Mouse (Mus musculus): ENCODE measurements around the gene Mier1. TPM values are rescaled to one million over a fixed set of nuclear protein-coding genes. Genes with fewer than 3 reads are reported as not detected.
"Not testable (repeated sequence)": the region's sequence is repeated elsewhere in the genome, so short reads cannot be mapped to it uniquely, and the experiment has no call there.

Mier1 gene
- polyA plus RNA-seq, 1 experiment = 36.0 TPM

GRCm38 (mm10) chr4:103151946-103152345 lies 37.8 kb downstream of the Mier1 start:
- DNase-seq (ENCODE audit: extremely low spot score in 1 of 2, low spot score in 1 of 2) = no peak

- no peak for DNase-seq (ENCODE audit: extremely low spot score in 1 of 2, low spot score in 1 of 2)
These were observed 44.6 kb downstream of the Mier1 start for GRCm38 (mm10) chr4:103158781-103159180.

- not testable (repeated sequence) for DNase-seq (ENCODE audit: extremely low spot score in 1 of 2, low spot score in 1 of 2)
These were observed 52.0 kb downstream of the Mier1 start for GRCm38 (mm10) chr4:103166198-103166597.

- peak in 1 of 2 experiments; percentile 64 for DNase-seq (ENCODE audit: extremely low spot score in 1 of 2, low spot score in 1 of 2)
These were observed 57.1 kb downstream of the Mier1 start for GRCm38 (mm10) chr4:103171256-103171655.

DNA sequence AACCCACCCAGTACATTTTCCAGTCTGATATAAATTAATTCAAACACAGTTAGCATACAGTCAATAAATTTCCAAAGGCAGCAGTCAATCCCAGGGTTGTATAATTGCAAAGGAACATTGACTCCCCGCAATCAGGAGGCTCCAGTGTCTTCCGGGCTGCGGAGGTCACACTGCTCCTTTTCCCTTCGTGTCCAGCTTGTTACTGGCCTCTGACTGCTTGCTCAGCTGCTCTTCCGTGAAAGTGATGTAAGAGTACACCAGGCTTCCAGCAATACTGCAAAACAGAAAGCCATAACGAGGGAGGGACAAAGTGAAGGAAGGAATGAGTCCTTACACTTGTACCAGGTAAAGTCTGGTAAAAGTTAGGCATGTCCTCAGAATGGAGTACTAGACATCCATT lies 59.3 kb downstream of the Mier1 start:
- no peak for DNase-seq (ENCODE audit: extremely low spot score in 1 of 2, low spot score in 1 of 2)

GRCm38 (mm10) chr4:103174001-103174400 lies 59.8 kb downstream of the Mier1 start:
- no peak for DNase-seq (ENCODE audit: extremely low spot score in 1 of 2, low spot score in 1 of 2)

DNA sequence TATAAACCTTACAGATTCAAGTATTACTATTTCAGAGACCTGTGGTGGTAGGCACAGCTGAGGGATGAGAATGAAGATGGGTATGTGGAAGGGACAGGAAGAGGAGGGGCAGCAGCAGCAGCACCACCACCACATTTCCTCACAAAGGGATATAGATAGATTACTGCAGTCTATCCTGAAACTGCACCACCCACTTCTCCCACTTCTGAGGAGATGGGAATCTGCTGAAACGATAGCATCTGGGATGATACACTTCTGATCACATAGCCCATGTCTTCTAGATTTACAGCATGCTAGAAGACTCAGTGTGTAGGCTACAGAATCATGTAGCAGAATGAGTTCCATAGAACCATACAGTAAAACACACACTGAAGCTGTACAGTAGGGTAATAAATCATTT lies 63.5 kb downstream of the Mier1 start:
- DNase-seq (ENCODE audit: extremely low spot score in 1 of 2, low spot score in 1 of 2) = no peak

DNA sequence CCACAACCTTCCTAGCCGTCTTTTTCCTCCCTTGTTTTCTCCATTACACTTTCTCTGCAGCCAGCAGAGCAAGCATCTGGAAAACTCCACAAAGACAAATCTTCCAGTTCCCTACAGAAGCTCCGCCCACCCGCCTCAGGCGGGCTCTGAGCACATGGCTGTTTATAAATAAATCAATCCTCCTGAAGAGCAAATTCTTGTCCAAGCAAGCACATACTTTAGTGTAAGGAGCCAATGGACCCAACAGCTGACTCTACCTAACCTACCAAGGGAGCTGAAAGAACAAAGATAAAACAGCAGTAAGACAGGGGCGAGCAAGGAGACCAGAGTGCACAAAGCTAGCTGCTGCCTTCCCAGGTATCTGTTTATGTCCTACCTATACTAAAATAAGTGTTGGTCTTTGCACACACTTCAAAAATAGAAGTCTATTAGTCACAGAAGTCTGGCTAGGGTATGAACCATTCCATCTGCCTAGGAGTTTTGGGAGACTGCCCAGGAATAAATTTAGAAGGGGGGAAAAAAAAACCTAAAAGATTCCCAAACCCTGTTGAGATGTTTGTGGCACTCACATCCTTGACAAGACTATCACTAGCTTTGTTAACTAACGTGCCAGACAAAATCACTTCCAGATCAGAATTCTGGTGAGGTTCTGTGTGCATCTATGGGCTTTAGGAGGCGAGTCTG lies 64.6 kb downstream of the Mier1 start:
- peak; percentile 50 to 70 for DNase-seq (ENCODE audit: extremely low spot score in 1 of 2, low spot score in 1 of 2)

DNA sequence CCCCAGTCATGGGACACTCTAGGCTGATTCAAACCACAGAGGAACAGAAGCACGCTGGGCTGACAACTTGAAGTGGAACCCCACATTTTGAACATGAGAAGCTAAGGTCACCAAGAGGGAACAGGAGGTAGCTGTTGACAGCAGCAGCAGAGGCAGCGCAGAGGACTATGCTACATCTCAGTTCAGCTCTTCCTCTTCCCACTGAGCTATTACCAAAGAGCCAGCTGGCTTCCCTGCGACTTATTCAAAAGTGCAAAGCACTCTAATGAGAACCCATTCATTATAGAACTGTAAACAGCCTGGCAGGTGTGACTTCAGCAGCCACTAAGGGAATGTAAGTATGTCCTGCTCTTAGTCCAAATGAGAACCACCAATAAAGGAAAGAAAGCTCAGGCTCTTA lies 65.4 kb downstream of the Mier1 start:
- DNase-seq (ENCODE audit: extremely low spot score in 1 of 2, low spot score in 1 of 2) = no peak

DNA sequence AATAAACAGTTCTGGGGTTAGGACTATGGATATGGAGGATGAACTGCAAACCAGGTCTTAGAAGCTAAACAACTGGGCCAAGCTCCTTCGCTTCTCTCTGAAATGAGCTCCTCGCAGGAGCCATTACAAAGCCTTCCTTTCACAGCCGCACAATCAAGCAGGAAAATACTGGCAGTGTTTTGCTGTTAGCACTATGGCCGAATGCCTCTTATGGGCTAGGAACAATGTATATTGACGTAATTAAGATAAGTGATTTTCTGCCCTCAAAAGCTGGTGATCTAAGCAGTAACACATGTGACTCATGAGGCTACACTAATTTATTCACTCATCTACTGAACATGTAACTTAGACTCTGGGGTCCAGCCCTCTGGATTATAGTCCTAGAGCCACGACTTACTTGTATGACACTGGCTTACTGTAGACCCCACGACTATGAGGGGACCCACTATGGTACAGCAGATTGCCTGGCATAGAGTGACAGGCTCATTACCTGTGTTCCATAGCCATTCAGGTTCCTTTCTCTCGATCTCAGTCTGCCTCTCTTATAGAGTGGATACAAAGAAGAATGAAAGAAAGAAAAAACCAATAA lies 66.2 kb downstream of the Mier1 start:
- DNase-seq (ENCODE audit: extremely low spot score in 1 of 2, low spot score in 1 of 2) = no peak

GRCm38 (mm10) chr4:103188786-103189640 lies 74.8 kb downstream of the Mier1 start:
- DNase-seq (ENCODE audit: extremely low spot score in 1 of 2, low spot score in 1 of 2) = no peak

GRCm38 (mm10) chr4:103192421-103192820 lies 78.2 kb downstream of the Mier1 start:
- DNase-seq (ENCODE audit: extremely low spot score in 1 of 2, low spot score in 1 of 2) = no peak

DNA sequence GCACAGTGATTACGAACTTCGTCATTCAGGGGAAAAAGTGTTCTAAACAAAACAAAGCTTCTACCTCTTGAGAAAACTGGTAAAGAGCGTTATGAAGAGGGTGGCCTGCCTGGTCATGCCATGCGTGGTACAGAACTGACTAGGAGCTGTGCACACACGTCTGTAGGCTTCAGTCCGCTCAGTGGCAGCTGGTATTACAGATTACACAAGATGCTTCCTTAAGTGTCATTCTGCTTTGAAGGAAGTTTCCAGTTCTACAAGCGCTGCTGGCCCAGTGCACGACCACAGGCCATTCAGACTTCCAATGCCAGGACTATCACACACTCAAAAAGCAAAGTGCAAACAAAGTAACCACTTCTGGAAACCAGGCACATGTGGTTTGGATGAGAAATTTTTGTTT lies 83.2 kb downstream of the Mier1 start:
- no peak for DNase-seq (ENCODE audit: extremely low spot score in 1 of 2, low spot score in 1 of 2)

GRCm38 (mm10) chr4:103199086-103199485 lies 84.9 kb downstream of the Mier1 start:
- DNase-seq (ENCODE audit: extremely low spot score in 1 of 2, low spot score in 1 of 2) = no peak

DNA sequence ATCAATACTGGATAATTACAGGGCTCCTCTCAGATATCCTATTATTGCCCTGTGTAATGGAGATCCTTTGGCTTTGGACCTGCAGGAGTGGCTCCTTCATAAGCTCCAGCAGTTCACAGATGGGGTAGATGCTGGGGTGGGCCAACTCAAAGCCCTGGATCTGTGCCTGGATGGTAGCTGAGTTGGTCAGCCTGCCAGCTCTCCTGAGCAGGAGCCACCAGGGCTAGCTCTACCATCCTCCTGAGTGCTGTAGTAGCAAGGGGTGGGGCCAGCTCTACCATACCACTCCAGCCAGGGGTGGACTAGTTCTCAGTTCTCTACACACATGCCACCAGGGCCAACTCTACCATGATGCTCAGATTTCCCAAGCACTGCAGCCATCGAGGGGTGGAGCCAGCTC lies 85.9 kb downstream of the Mier1 start:
- DNase-seq (ENCODE audit: extremely low spot score in 1 of 2, low spot score in 1 of 2) = no peak

- DNase-seq (ENCODE audit: extremely low spot score in 1 of 2, low spot score in 1 of 2) = no peak
These were observed 89.5 kb downstream of the Mier1 start for GRCm38 (mm10) chr4:103203646-103204045.

DNA sequence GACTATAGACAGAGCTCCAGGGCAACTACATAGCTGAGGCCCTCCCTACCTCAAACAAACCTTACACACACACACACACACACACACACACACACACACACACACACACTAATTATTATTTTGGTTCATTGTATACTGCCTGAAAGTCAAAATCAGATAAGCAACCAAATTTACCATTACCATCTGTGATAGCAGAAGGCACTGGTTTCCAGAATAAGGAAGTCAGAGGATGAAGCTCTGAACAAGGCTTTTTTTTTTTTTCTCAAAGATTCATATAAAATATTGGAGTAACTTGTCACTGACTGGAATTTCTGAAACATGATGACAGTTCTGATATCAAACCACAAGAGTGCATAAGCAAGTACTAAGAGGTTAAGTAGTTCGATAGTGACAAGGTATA lies 94.4 kb downstream of the Mier1 start:
- DNase-seq (ENCODE audit: extremely low spot score in 1 of 2, low spot score in 1 of 2) = no peak

GRCm38 (mm10) chr4:103213859-103214497 lies 99.8 kb downstream of the Mier1 start:
- no peak for DNase-seq (ENCODE audit: extremely low spot score in 1 of 2, low spot score in 1 of 2)

- peak; percentile 40 to 80 for DNase-seq (ENCODE audit: extremely low spot score in 1 of 2, low spot score in 1 of 2)
These were observed 100.3 kb downstream of the Mier1 start for GRCm38 (mm10) chr4:103214498-103214924.

Data from frontal cortex, adult 2 months (tissue).